Mouse (Mus musculus) erythroblast, embryonic 14.5 days (primary cell): Measurements from ENCODE around the gene Cct8l1. TPM values are rescaled to one million over a fixed set of nuclear protein-coding genes. Genes with fewer than 3 reads are reported as not detected.

Experiments used
- H3K27me3 ChIP-seq: 2 replicates; pipeline ENCODE4 v1.6.1; 2012; ENCODE audit warnings: inconsistent platforms; ENCODE audit not compliant: control insufficient read depth
- H3K36me3 ChIP-seq: 2 replicates; pipeline ENCODE4 v1.6.1; 2012; ENCODE audit warnings: mild to moderate bottlenecking, inconsistent platforms; ENCODE audit not compliant: control insufficient read depth
- H3K4me1 ChIP-seq: 2 replicates; pipeline ENCODE4 v1.6.1; 2012; ENCODE audit warnings: inconsistent platforms; ENCODE audit not compliant: control insufficient read depth
- H3K4me3 ChIP-seq: replicated peaks from 2 replicates; pipeline ENCODE3; 2012; ENCODE audit warnings: moderate library complexity, mild to moderate bottlenecking, inconsistent platforms
- H3K9me3 ChIP-seq: 2 replicates; pipeline ENCODE4 v1.6.1; 2012; ENCODE audit warnings: low read length, inconsistent platforms, mixed read lengths; ENCODE audit not compliant: control insufficient read depth
- GATA1 ChIP-seq: IDR thresholded peaks from 2 replicates; pipeline ENCODE4 v1.6.1; 2012; ENCODE audit warnings: low read length, inconsistent platforms, mixed read lengths
- TAL1 ChIP-seq: IDR thresholded peaks from 3 replicates; pipeline ENCODE4 v1.6.1; 2012; ENCODE audit warnings: low read length, inconsistent platforms, mixed read lengths
- polyA plus RNA-seq: library from polyadenylated mRNA; stranded (reverse); fragments of >175 nt; gene quantifications from 2 replicates; pipeline ENCODE4 v1.2.3, GENCODE M21; 2012

The Cct8l1 gene
- polyA plus RNA-seq, 1 experiment: not detected

- no peaks in the 10 kb centered on the region for H3K36me3 ChIP-seq
- H3K4me3 ChIP-seq: no peak overlapping the region
- no peaks in the 10 kb centered on the region for H3K9me3 ChIP-seq
- H3K27me3 ChIP-seq: no peaks in the 10 kb centered on the region
- TF ChIP-seq GATA1 (no peak), TAL1 (no peak)
- peaks cover 59% of the 10 kb centered on the region for H3K4me1 ChIP-seq
Observed at GRCm38 (mm10) chr5:25527971-25528370, 12.1 kb downstream of the Cct8l1 start.

DNA sequence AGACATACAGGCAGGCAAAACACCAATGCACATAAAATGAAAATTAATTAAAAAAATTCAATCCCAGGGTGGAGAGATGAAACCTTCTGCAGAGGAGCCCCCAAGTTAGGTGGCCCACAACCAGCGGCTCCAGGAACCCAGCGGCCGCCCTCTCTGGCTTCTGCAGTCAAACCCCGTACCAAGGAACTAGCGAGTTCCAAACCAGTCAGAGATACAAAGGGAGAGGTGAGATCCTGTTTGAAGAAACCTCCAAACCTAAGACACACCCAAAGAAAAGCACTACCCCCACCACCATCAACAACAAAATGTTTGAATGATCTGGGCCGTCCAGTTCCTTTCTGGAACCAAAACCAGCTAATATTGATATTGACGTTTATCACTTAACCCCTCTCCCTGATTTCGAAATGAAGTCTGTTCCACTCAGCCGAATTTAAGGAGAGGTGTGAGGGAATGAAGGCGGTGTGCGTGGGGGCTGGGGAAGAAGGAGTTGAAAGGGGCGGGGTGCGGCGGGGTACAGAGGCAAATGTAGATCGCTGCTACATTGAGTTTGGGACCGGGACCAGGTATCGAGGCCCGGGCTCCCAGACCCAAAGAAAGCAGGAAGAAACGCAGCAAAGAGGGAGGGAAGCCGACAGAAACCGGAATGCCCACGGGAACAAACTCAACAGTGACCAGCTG lies 13.1 kb downstream of the Cct8l1 start:
- no peaks in the 10 kb centered on the region for H3K9me3 ChIP-seq
- no peaks in the 10 kb centered on the region for H3K36me3 ChIP-seq
- no peaks in the 10 kb centered on the region for H3K27me3 ChIP-seq
- H3K4me3 ChIP-seq: peak overlapping the region; percentile 77
- TF ChIP-seq TAL1 (no peak), GATA1 (no peak)
- peaks cover 64% of the 10 kb centered on the region for H3K4me1 ChIP-seq

DNA sequence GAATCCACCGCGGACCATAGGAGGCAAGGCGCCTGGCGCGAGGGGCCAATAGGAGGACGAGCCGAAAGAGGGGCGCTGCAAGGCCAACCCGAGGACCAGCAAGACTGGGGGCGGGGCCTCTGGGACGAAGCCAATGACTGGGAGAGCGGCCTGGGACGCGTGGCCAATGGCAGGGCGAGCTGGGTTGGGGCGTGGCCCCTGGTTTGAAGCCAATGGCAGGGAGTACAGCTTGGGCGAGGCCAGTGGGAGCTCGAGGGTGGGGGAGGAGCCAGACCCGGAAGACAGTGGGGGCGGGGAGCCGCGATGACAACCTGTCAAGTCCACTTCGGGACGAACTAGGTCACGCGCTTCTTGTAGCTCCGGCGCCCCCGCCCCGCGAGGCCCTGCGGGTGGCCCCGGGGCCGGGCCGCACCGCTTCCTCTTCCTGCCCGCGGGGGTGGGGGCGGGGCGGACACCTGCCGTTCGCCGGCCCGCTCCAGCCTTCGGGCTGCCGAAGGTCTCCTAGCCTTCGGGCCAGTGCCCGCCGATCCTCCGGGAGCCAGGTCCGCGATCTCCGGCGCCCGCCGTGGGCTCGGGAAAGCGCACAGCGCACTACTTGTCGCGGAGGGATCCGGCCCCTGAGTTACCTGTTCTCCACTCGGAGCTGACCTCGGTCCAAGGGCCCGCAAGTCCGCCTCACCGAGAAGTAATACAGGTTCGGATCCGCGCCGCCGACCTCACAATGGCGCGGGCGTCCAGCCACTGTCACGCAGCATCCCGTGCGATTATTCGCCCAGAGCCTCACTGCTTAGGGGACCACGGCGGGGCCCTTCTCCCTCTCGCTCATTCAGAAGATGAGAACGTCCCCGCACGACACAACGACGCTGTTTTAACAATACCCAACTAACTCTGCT lies 13.9 kb downstream of the Cct8l1 start:
- no peaks in the 10 kb centered on the region for H3K27me3 ChIP-seq
- no peaks in the 10 kb centered on the region for H3K36me3 ChIP-seq
- TF ChIP-seq TAL1: no peak
- TF ChIP-seq GATA1: no peak
- peaks cover 64% of the 10 kb centered on the region for H3K4me1 ChIP-seq
- no peaks in the 10 kb centered on the region for H3K9me3 ChIP-seq
- H3K4me3 ChIP-seq: peak overlapping the region; percentile 77

DNA sequence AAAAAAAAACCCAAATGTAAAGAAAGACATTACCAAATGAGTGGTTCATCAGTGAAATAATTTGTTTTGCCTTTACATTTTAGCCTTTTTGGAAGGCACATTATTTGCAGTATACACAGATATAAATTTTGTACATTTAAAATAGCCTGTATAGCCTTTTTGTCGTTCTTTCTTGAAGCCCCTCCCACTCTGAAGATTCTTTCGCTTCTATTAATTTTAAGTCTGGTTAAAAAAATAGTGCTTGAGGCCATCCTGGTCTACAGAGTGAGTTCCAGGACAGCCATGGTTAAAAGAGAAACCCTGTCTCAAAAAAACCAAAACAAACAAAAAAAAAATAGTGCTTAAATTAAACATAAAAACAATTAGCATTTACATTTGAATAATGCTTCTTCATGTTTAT lies 14.8 kb downstream of the Cct8l1 start:
- Histone ChIP-seq H3K4me1 (peaks cover 63% of the 10 kb centered on the region), H3K9me3 (no peaks in the 10 kb centered on the region), H3K4me3 (peak overlapping the region; percentile 77), H3K36me3 (no peaks in the 10 kb centered on the region), H3K27me3 (peaks cover 2% of the 10 kb centered on the region; the same call in 1 of the 2 replicates)
- no peak for TF ChIP-seq GATA1
- TF ChIP-seq TAL1: no peak

DNA sequence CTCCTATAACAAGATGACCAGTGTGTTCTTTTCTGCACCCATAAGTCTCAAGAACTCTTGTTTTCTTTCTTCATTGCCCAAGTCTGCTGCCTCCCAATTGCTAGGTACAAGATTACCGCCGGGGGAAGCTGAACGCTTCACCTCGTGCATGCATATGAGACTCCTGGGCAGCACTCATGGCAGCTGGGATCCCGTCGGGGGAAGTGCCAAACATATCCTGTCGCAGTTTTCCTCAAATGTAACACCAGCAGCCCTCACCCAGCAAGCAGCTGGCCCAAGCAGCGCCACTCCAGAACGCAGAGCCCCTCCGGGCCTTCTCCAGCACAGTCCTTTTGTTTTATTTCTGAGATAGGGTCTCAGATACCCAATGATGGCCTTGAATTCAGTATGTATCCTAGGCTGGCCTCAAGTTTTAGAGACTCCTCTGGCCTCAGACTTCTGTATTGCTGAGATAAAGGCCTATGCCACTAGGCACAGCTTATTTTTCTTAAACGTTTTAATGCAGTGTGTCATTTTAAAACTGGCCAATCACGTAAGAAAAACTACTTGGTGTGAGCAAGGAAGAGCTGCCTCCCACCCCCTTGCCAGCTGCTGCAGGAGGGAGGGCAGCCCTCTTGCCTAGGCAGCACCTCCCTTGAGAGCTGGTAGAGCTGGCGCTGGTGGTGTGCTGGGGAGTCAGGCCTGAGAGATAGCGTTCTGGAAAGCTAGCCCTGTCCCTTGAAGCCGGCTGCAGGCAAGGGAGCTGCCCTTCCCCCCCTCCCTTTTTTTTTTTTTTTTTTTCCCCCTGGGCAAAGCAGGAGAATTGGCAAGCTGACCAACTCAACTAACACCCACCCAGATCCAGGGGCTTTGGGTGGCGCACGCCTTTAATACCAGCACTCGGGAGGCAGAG lies 16.6 kb downstream of the Cct8l1 start:
- TF ChIP-seq TAL1: no peak
- no peak for TF ChIP-seq GATA1
- Histone ChIP-seq H3K4me3 (peak overlapping the region; percentile 7), H3K4me1 (peaks cover 54% of the 10 kb centered on the region), H3K27me3 (peaks cover 2% of the 10 kb centered on the region; the same call in 1 of the 2 replicates), H3K36me3 (no peaks in the 10 kb centered on the region), H3K9me3 (no peaks in the 10 kb centered on the region)

GRCm38 (mm10) chr5:25533298-25533697 lies 17.4 kb downstream of the Cct8l1 start:
- H3K36me3 ChIP-seq: no peaks in the 10 kb centered on the region
- H3K4me3 ChIP-seq: no peak overlapping the region
- TF ChIP-seq GATA1 (no peak), TAL1 (no peak)
- peaks cover 47% of the 10 kb centered on the region for H3K4me1 ChIP-seq
- peaks cover 2% of the 10 kb centered on the region; the same call in 1 of the 2 replicates for H3K27me3 ChIP-seq
- no peaks in the 10 kb centered on the region for H3K9me3 ChIP-seq

DNA sequence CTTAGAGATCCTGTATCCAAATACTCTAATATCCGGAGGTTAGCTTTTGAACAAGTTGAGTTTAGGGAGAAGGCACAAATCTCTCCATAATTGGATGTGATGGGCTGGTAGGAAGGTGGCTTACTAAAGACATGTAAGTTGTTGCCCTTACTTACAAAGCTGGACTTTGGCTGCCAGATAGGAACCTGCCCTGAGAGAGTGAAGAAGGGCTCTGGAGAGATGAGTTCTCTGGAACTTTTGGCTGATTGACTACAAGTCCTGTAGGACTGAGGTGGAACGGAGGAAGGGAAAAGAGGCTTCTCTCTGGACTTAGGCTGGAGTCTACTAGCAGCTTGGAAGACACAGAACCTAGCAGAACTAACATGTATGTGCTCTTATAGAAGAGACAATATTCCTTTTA lies 19.7 kb downstream of the Cct8l1 start:
- no peak overlapping the region for H3K4me3 ChIP-seq
- TF ChIP-seq GATA1: no peak
- no peak for TF ChIP-seq TAL1
- peaks cover 34% of the 10 kb centered on the region for H3K4me1 ChIP-seq
- no peaks in the 10 kb centered on the region for H3K36me3 ChIP-seq
- peaks cover 2% of the 10 kb centered on the region; the same call in 1 of the 2 replicates for H3K27me3 ChIP-seq
- no peaks in the 10 kb centered on the region for H3K9me3 ChIP-seq

GRCm38 (mm10) chr5:25536451-25536850 lies 20.6 kb downstream of the Cct8l1 start:
- TF ChIP-seq GATA1 (no peak), TAL1 (no peak)
- H3K9me3 ChIP-seq: no peaks in the 10 kb centered on the region
- H3K4me3 ChIP-seq: no peak overlapping the region
- H3K27me3 ChIP-seq: peaks cover 2% of the 10 kb centered on the region; the same call in 1 of the 2 replicates
- peaks cover 28% of the 10 kb centered on the region for H3K4me1 ChIP-seq
- H3K36me3 ChIP-seq: no peaks in the 10 kb centered on the region
